Mouse (Mus musculus) urinary bladder, postnatal 36 days (tissue): ENCODE data around the gene Wbp2nl.
"Not testable (repeated sequence)": the region's sequence is repeated elsewhere in the genome, so short reads cannot be mapped to it uniquely, and the experiment has no call there.

Source experiments
- DNase-seq, 2 experiments: peaks; one replicate each; pipeline ENCODE4 v3.0.0; 2022; ENCODE audit warnings: low spot score in 2 of 2, mixed read lengths in 1 of 2

Gene Wbp2nl

DNA sequence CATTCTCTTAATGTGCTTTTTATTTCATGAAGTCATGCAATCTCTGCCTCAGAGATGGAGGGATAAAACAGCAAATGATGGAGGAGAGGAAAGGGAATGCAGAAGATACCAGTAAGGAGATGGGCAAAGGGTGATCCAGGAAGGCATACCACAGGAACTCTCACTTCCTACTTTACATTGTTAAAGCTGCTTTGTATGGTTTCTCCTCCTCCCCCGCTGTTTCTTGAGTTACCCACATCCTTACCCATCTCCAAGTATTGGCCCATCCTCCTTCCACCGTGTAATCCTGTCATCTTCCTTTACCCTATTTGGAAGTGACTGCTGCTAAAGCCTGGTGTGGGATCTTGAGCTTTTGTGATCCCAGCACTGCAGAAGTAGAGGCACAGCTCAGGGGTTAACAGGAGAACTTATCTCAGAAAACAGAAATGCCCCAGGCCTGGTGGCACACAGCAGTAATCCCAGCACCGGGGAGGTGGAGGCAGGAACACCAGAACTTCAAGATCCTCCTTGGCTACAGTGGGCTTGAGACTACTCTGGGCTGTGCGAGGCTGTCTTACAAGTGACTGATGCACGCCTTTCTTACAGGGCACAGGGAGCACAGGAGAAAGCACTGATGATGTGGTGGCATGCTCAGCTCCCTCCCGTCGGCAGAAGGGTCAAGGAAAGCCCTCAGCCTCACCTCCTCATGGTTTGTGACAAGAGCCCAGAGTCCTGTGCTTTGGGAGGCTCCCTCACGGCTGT lies 49.7 kb downstream of the Wbp2nl start:
- DNase-seq, result no peak

DNA sequence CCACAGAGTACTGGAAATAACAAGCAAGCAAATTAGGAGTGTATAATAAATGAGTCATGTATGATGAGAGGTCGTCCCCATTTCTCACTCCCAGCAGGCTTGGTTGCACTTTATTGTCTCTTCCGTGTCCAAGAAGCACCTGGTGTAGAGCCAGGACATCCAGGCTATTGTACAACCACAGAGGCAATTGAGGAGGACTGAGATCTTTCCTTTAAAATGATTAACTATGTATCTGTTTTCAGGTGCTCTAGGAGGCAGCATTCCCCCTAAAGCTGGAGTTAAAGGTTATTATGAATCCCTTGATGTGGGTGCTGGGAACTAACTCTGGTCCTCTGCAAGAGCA lies 50.2 kb downstream of the Wbp2nl start:
- DNase-seq, result no peak

DNA sequence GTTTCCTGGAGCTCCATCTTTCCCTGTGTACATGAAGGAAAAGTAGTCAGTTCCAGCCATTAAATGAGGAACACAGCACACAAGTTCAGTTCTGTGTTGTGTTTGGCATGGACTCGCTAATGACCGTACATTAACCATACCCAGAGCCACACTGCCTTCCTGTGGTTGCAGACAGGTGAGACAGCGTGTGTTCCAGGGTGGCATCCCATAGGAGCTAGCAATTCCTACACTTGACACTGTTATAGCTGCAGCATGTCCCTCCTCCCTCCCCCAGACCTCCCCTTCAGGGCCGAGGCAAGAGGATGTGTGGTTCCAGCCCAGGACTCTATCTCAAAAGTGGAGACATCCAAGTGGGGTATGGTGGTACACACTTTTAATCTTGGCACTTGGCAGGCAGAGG lies 51.6 kb downstream of the Wbp2nl start:
- DNase-seq, result no peak

DNA sequence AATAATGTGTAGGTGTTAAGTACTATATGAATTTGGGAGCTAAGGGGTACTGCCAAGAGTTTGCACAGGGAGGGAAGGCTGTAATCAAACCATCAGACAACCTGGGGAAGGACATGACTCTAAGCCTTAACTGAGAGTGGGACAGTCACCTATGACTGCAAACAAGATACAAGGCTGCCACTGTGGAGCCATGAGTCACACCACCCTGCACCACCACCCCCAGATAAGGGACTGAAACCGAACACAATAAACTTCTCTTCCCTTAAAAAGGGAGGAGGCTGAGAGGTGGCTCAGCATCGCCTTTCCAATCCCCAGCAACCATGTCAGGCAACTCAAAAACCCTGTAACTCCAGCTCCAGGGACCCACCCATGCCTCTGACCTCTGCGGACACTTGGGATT lies 52.7 kb downstream of the Wbp2nl start:
- no peak for DNase-seq

DNA sequence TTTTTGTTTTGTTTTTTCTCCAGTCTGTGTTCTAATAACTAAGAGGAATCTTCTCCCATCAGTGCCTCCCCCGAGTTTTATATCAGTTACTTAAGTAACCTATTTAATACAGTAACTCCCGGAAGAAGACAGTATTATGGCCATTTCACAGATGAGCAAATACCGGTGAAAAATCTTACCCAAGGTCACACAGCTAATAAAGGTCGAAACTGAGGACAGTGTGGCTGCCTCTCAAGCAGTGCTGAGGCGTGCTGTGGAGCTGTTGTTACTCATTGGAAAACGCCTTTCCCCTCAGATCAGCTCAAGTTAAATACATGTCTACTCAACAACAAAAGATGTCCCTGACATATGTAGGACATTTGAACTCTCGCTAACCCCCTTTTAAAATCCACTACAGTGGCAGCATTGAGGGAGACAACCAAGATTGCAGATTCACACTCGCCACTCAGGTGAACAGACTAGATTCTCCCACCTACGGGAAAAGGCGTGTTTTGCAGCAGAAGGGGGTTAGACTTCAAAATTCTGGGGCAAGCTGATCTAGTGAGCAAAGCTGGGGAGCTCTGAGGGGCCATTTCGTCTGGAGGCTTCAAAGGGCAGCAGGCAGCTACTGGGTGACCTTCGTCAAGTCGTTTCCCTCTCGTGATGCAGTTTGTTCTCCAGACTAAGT lies 54.5 kb downstream of the Wbp2nl start:
- peak in 1 of 2 experiments; percentile 7 for DNase-seq

DNA sequence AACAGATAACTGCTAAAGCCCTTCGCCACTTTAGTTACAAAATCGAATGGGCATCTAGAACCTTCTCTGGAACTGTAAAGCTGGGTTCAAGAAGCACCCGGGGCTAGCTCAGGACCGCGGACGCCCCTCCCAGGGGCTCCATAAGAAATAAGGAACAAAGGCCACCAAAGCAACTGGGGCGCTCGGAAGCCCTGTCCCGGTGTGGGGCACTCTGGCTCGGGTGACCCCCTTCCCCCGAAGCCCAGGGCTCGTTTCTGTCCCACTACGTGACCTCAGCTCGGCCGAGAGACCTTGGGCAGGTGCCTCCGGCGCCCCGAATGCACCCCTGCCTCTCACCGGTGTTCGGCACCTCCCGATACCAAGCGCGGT lies 55.0 kb downstream of the Wbp2nl start:
- no peak for DNase-seq

DNA sequence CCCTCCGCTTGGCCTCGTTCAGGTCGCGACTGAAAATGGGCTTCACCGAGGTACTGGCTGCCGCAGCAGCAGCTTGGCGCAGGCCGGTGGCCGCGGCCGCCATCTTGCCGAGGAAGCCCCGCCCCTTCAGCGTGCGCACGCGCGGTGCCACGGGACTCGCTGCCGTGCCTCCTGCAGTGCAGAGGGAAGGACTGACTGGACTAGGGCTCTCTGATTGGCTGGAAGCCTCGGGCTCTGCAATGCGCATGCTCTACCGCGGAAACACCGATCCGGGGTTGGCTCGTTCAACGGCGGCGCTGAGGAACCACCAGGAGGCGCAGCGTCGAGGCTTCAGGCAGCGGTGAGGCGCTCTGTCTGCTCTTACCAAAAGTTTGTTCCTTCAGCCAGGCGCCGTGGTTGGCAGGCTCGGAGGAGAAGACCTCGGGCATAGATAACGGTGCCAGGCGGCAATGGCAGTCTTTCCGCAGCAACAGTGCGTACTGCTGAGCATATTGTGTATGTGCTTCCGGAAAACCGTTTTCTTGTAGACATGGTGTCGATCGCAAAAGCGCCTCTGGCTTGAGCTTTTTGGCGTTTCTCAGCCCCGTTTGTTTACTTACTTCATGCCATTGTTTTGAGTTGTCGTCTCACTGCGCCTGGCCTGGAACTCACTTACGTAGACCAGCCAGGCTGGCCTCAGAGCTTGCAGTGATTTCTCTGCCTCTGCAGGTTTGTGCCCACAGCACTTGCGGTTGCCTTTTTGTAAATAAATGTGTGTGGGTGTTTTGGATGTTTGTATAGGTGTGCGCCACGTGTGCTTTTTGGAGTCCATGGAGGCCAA lies 55.6 kb downstream of the Wbp2nl start, which contains the start of gene Ndufa6:
Ndufa6 (minus strand) TSS at position 197 of the 820 bp plus-strand sequence.
- DNase-seq, result peak; percentile 90 to 96

DNA sequence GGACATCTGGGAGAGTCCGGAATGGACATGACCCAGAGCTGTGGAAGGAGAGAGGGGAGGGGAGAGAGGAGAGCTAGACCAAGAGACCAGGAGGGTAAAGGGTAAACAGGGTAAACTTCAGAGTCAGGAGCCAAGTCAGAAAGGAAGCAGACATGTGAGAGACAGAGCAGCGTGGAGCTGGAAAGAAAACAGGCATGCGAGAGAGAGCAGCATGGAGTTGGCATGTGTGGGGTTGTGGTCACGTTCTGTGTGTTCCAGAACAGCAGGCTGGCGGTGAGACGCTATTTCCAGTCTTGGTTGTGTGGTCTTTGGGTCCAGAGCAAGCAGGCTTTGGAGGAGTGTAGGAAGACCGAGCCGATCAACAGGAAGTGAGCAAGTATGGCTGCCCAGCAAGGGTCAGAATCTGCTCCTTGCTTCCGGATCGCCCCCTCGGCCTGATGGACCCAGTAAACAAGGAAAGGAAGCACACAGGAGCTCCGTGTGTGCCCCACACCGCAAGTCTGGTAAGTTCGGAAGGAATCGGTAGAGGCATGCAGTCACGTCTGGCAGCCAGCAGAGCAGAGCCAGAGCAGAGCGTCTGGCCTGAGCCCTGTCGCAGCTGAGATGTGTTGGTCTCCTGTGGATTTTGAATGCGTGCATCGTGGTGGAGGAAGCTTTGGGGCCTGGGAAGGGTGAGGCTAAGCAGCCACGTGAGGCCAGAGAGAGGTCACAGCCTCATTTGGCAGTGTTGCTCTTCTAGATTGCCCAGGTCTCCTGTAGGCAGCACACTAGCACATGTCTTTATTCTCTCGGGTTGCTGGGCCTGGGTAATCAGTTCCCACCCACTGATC lies 59.9 kb downstream of the Wbp2nl start:
- no peak for DNase-seq

DNA sequence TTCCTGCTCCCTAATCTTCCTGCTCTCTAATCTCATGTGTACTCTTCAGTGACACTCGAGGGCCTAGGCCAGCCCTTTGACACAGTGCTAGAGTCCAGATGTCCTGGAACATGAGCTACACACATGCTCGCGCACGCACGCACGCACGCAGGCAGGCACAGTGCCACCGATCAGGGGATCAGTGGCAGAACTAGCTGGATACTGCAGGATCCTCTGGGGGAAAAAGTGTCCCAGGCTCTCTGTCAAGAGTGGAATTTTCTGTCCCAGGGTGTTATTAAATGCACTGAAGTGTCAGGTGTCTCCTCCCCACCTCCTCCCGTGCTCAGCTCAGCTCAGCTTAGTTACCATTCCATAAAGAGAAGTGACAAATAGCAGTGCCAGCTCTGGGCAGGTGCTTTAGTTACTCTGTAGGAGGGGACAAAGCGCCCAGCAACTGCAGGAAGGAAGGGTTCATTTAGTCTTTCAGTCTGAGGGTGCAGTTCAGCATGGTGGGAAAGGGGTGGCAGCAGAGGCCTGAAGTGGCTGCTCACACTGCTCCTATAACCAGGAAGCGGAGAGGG lies 62.8 kb downstream of the Wbp2nl start:
- no peak for DNase-seq

DNA sequence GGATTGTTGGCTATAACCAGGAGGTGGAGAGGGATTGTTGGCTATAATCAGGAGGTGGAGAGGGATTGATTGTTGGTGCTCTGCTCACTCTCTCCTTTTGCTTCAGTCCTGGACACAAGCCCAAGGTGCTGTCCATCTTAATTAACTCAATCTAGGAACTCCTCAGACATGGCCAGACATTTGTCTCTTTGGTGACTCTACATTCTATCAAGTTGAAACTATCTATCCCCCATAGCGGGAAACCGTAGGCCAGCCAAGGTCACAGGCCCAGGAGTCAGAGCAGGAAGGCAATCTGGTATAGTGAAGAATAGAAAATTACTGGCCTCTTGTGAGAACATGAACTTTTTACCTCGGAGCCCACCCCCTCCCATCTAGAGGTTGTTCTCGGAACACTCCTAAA lies 63.5 kb downstream of the Wbp2nl start:
- DNase-seq, result no peak

DNA sequence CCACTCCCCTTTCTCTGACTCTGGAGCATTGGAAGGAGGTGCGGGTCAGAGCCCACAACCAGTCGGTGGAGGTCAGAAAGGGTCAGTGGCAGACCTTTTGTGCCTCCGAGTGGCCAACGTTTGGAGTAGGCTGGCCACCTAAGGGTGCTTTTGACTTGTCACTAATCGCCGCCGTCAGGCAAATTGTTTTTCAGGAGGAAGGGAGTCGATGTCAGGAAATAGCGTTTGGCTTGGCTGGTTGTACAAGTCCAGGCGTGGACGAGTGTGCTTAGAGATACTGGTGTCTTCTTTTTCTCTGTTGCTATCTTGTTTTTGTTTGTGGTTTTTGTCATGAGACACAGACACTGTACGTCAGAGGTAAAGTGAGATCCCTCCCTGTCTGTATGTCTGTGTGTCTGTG lies 65.0 kb downstream of the Wbp2nl start:
- DNase-seq, result not testable (repeated sequence)
